Mouse (Mus musculus): ENCODE results near the gene Tlr11.

Gene Tlr11

GRCm38 (mm10) chr14:50357593-50357992 is at the start of gene Tlr11:
TSS of gene Tlr11 (plus strand) at chr14:50357914.
- no peak for DNase-seq

DNA sequence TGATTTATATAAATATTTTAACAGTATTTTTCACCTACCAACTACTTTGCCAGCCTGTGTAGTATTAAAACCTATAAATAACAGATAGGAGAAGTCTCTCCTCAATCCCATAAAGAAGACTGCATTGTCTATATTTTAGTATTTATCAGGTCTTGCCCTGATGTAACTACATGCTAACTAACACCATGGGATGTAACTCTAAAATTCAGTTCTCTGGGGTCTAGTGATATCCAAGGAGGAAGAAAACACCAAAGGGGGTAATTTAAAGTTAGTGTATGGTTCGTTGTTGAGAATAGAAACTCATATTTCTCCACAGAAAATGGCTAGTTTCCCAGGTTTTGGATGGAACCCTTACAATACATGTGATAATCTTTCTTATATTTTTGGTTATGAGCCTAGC is 31.1 kb upstream of the Tlr11 start, which contains the start of gene Olfr734:
TSS of gene Olfr734 (minus strand) at position 101 of the 400 bp plus-strand sequence.
- no peak for DNase-seq

GRCm38 (mm10) chr14:50348796-50349195 is 8.9 kb upstream of the Tlr11 start, which contains the start of gene Olfr735:
TSS of gene Olfr735 (minus strand) at chr14:50348872.
- DNase-seq: no peak

DNA sequence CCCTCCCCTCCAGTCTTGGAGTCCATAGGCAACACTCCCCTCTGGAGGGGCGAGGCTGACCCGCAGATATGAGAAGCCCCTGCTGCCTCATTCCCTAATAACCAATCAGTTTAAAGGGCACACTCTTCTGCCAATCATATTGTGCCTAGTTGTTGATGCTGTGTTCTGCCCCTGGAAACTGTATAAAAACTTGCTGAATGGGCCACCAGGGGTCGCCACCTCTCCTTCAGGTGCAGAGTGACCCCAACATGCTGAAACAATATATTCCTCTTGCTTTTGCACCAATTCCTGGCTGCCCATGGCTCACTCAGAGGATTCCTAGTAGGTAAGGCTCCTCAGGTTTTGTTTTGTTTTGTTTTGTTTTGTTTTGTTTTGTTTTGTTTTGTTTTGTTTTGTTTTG is 5.3 kb upstream of the Tlr11 start:
- peak in 1 of 2 experiments; percentile 7 for DNase-seq

- no peak for DNase-seq
Measured at GRCm38 (mm10) chr14:50356725-50357124, 989 bp upstream of the Tlr11 start.

GRCm38 (mm10) chr14:50360480-50360879 is 2.8 kb downstream of the Tlr11 start:
- DNase-seq: no peak

- DNase-seq: no peak
Measured at GRCm38 (mm10) chr14:50363561-50363960, 5.8 kb downstream of the Tlr11 start.

- DNase-seq: no peak
Measured at GRCm38 (mm10) chr14:50380863-50381262, 23.1 kb downstream of the Tlr11 start, which contains the start of gene Olfr736. TSS of gene Olfr736 (plus strand) at chr14:50381163.

DNA sequence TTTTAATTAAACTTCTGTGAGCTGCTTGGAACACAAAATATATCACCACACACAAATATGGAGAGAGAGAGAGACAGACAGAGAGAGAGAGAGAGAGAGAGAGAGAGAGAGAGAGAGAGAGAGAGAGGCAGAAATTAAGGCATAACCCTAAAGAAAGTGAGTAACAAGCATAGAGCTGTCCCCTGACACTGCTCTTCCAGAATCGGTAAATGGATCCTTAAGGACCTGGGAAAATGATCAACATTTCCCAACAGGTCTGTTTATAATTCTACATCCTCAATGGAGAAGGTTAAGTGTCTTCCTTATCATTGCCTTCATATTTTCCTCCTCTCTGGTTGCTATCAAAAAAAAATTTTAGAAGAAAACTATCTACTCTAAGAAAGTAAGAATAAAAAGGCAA is 49.6 kb downstream of the Tlr11 start, which contains the start of gene Olfr738:
TSS of gene Olfr738 (plus strand) at position 301 of the 400 bp plus-strand sequence.
- DNase-seq: no peak
